Mouse (Mus musculus) bone marrow, adult 2 months (tissue): ENCODE measurements around the gene Sh3bgrl2.

Experiments
- CTCF ChIP-seq: fragments of 200-500 bp; IDR thresholded peaks from 2 replicates; pipeline ENCODE4 v1.5.1; 2011; ENCODE audit warnings: low read length, control low read depth; ENCODE audit not compliant: control insufficient read depth, insufficient read depth
- POLR2A ChIP-seq: fragments of 200-500 bp; IDR thresholded peaks from 2 replicates; pipeline ENCODE4 v1.6.1; 2011; ENCODE audit warnings: low read depth, mild to moderate bottlenecking, control low read depth, low read length, borderline replicate concordance; ENCODE audit not compliant: control insufficient read depth

DNA sequence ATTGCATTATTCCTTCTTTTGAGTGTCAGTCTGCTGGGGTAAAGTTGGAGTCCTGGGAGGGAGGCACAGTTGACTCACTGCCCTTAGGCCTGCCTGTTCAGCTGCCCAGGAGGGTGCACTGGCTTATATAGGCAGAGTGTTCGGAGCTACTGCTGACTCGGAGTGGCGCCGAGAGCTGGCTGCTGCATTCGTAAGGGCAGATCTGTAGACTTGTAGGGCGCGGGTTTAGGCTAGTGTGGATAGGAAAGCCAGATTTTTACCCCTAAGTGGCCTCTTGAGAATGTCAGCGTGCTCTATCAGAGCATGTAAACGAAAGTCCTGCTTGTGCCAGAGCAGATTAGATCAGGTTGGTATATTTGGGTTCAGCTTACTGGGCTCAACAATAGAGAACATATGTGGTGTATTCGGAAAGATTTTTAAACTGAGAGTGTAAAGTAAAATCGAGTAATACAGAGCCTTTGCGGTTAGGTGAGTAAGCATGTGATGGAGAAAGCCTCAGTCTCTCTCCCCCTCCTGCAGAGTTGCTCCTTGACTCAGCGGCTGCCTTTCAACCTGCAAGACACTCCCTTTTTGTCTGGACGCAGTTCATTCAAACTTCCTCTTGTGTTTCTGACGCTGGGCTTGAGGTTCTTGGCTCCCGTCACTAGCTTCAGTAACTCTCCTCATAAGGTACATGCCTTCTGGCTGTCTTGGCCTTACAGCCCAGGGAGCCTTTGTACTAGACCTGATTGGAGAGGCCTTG, 15.9 kb downstream of the Sh3bgrl2 start:
- TF ChIP-seq POLR2A (no peak), CTCF (no peak)
